Mouse (Mus musculus): Measurements from ENCODE around the gene Fam107a.

- TF ChIP-seq TBP (IDR thresholded peaks at IDR 0.05; ENCODE audit: low read depth, low read length) (no peak), CTCF (IDR thresholded peaks at IDR 0.05 in 2 of 3, conservative IDR thresholded peaks at IDR 0.05 in 1 of 3; ENCODE audit: control insufficient read depth in 1 of 3, insufficient read depth in 1 of 3, low read depth in 2 of 3, low read length in 3 of 3, poor library complexity in 1 of 3, severe bottlenecking in 1 of 3) (no peak), E2F4 (IDR thresholded peaks at IDR 0.05; ENCODE audit: borderline replicate concordance, low read depth, low read length) (no peak), TCF12 (IDR thresholded peaks at IDR 0.05; ENCODE audit: low read depth, low read length) (no peak), NELFE (IDR thresholded peaks at IDR 0.05; ENCODE audit: low read depth, low read length) (no peak), BHLHE40 (IDR thresholded peaks at IDR 0.05; ENCODE audit: borderline replicate concordance, low read depth, low read length) (no peak), SMC3 (IDR thresholded peaks at IDR 0.05; ENCODE audit: low read depth, low read length) (no peak), ELF1 (IDR thresholded peaks at IDR 0.05; ENCODE audit: low read depth, low read length) (no peak), TAL1 (IDR thresholded peaks at IDR 0.05; ENCODE audit: low read length) (no peak), ZNF384 (IDR thresholded peaks at IDR 0.05; ENCODE audit: low read depth, low read length) (no peak), MXI1 (IDR thresholded peaks at IDR 0.05; ENCODE audit: low read depth, low read length) (no peak), ZKSCAN1 (IDR thresholded peaks at IDR 0.05; ENCODE audit: low read depth, low read length) (no peak)
Measured at GRCm38 (mm10) chr14:8250141-8250871, 67.5 kb downstream of the Fam107a start.

Measured in MEL (cell line).